Mouse (Mus musculus): Measurements from ENCODE around the gene Fbln2. TPM values are rescaled to one million over a fixed set of nuclear protein-coding genes. Genes with fewer than 3 reads are reported as not detected.

Fbln2 gene
- polyA plus RNA-seq, 1 experiment from 2014 or later: 126 TPM

GRCm38 (mm10) chr6:91192851-91193545 lies 19.3 kb upstream of the Fbln2 start:
- 73% methylated on average over 1 of the region's 1 CpGs for WGBS
- 0 out of 2 replicates have a peak, but pooled peaks cover 2% of the 10 kb centered on the region for H3K27me3 ChIP-seq
- no peak for ATAC-seq (ENCODE audit: insufficient number of reproducible peaks, insufficient read depth, low FRiP score, low TSS enrichment, low read depth)

GRCm38 (mm10) chr6:91198456-91198855 lies 13.8 kb upstream of the Fbln2 start:
- ATAC-seq (ENCODE audit: insufficient number of reproducible peaks, insufficient read depth, low FRiP score, low TSS enrichment, low read depth): peak; percentile 35; the same call in 1 of the 2 replicates
- Histone ChIP-seq H3K9me3 (no peaks in the 10 kb centered on the region), H3K4me3 (replicated peaks) (no peak overlapping the region), H3K4me1 (replicated peaks) (peaks cover 51% of the 10 kb centered on the region), H3K36me3 (no peaks in the 10 kb centered on the region), H3K27me3 (0 out of 2 replicates have a peak, but pooled peaks cover 3% of the 10 kb centered on the region), H3K27ac (peak overlapping the region; percentile 95), H3K4me2 (no peak overlapping the region), H3K9ac (replicated peaks) (no peak overlapping the region)
- WGBS: 58% methylated on average over 2 of the region's 2 CpGs

More at GRCm38 (mm10) chr6:91192851-91193545, 19.3 kb upstream of the Fbln2 start:
- Histone ChIP-seq H3K9ac (replicated peaks) (no peak overlapping the region), H3K27ac (no peak overlapping the region), H3K4me1 (replicated peaks) (0 out of 2 replicates have a peak, but pooled peaks cover 10% of the 10 kb centered on the region), H3K9me3 (no peaks in the 10 kb centered on the region), H3K36me3 (no peaks in the 10 kb centered on the region), H3K4me2 (no peak overlapping the region), H3K4me3 (replicated peaks) (no peak overlapping the region)

- peak overlapping the region; percentile 95 for H3K27ac ChIP-seq
- no peak overlapping the region for H3K4me3 ChIP-seq (replicated peaks)
- H3K4me1 ChIP-seq (replicated peaks): peaks cover 51% of the 10 kb centered on the region
- no peaks in the 10 kb centered on the region for H3K36me3 ChIP-seq
- WGBS: 16% methylated on average over 8 of the region's 8 CpGs
- ATAC-seq (ENCODE audit: insufficient number of reproducible peaks, insufficient read depth, low FRiP score, low TSS enrichment, low read depth): peak; percentile 76
- no peak overlapping the region for H3K4me2 ChIP-seq
- no peaks in the 10 kb centered on the region for H3K9me3 ChIP-seq
- 0 out of 2 replicates have a peak, but pooled peaks cover 3% of the 10 kb centered on the region for H3K27me3 ChIP-seq
- no peak overlapping the region for H3K9ac ChIP-seq (replicated peaks)
Measured at GRCm38 (mm10) chr6:91200429-91201188, 11.6 kb upstream of the Fbln2 start.

- Histone ChIP-seq H3K4me2 (no peak overlapping the region), H3K27me3 (0 out of 2 replicates have a peak, but pooled peaks cover 3% of the 10 kb centered on the region), H3K4me1 (replicated peaks) (peaks cover 47% of the 10 kb centered on the region), H3K27ac (peak overlapping the region; percentile 95), H3K36me3 (no peaks in the 10 kb centered on the region), H3K9ac (replicated peaks) (no peak overlapping the region), H3K9me3 (no peaks in the 10 kb centered on the region), H3K4me3 (replicated peaks) (no peak overlapping the region)
- 86% methylated on average over 8 of the region's 8 CpGs for WGBS
- no peak for ATAC-seq (ENCODE audit: insufficient number of reproducible peaks, insufficient read depth, low FRiP score, low TSS enrichment, low read depth)
Measured at GRCm38 (mm10) chr6:91201881-91202341, 10.3 kb upstream of the Fbln2 start.

GRCm38 (mm10) chr6:91202571-91202970 lies 9.7 kb upstream of the Fbln2 start:
- Histone ChIP-seq H3K9ac (replicated peaks) (no peak overlapping the region), H3K36me3 (no peaks in the 10 kb centered on the region), H3K4me2 (no peak overlapping the region), H3K27ac (no peak overlapping the region), H3K27me3 (0 out of 2 replicates have a peak, but pooled peaks cover 3% of the 10 kb centered on the region), H3K9me3 (no peaks in the 10 kb centered on the region), H3K4me3 (replicated peaks) (no peak overlapping the region), H3K4me1 (replicated peaks) (peaks cover 47% of the 10 kb centered on the region)
- 73% methylated on average over 4 of the region's 4 CpGs for WGBS
- ATAC-seq (ENCODE audit: insufficient number of reproducible peaks, insufficient read depth, low FRiP score, low TSS enrichment, low read depth): no peak

- H3K4me1 ChIP-seq (replicated peaks): peaks cover 40% of the 10 kb centered on the region
- no peak overlapping the region for H3K4me2 ChIP-seq
- no peaks in the 10 kb centered on the region for H3K36me3 ChIP-seq
- no peaks in the 10 kb centered on the region for H3K27me3 ChIP-seq
- 73% methylated on average over 3 of the region's 3 CpGs for WGBS
- H3K4me3 ChIP-seq (replicated peaks): no peak overlapping the region
- no peak overlapping the region for H3K9ac ChIP-seq (replicated peaks)
- H3K9me3 ChIP-seq: no peaks in the 10 kb centered on the region
- peak overlapping the region; percentile 60; the same call in 1 of the 2 replicates for H3K27ac ChIP-seq
- ATAC-seq (ENCODE audit: insufficient number of reproducible peaks, insufficient read depth, low FRiP score, low TSS enrichment, low read depth): no peak
Measured at GRCm38 (mm10) chr6:91205346-91205745, 6.9 kb upstream of the Fbln2 start.

- 75% methylated on average over 5 of the region's 5 CpGs for WGBS
- Histone ChIP-seq H3K27me3 (no peaks in the 10 kb centered on the region), H3K27ac (no peak overlapping the region), H3K4me2 (no peak overlapping the region), H3K4me1 (replicated peaks) (peaks cover 40% of the 10 kb centered on the region), H3K36me3 (no peaks in the 10 kb centered on the region), H3K9me3 (no peaks in the 10 kb centered on the region), H3K4me3 (replicated peaks) (no peak overlapping the region), H3K9ac (replicated peaks) (no peak overlapping the region)
- no peak for ATAC-seq (ENCODE audit: insufficient number of reproducible peaks, insufficient read depth, low FRiP score, low TSS enrichment, low read depth)
Measured at GRCm38 (mm10) chr6:91205791-91206190, 6.5 kb upstream of the Fbln2 start.

GRCm38 (mm10) chr6:91207491-91207890 lies 4.8 kb upstream of the Fbln2 start:
- ATAC-seq (ENCODE audit: insufficient number of reproducible peaks, insufficient read depth, low FRiP score, low TSS enrichment, low read depth): no peak

GRCm38 (mm10) chr6:91209780-91210179 lies 2.5 kb upstream of the Fbln2 start:
- ATAC-seq (ENCODE audit: insufficient number of reproducible peaks, insufficient read depth, low FRiP score, low TSS enrichment, low read depth): peak; percentile 17; the same call in 1 of the 2 replicates
- Histone ChIP-seq H3K9me3 (no peaks in the 10 kb centered on the region), H3K4me2 (no peak overlapping the region), H3K27me3 (0 out of 2 replicates have a peak, but pooled peaks cover 11% of the 10 kb centered on the region), H3K4me1 (replicated peaks) (peaks cover 48% of the 10 kb centered on the region), H3K4me3 (replicated peaks) (no peak overlapping the region), H3K27ac (peak overlapping the region; percentile 89), H3K36me3 (no peaks in the 10 kb centered on the region; the same call in 1 of the 2 replicates), H3K9ac (replicated peaks) (0 out of 2 replicates have a peak overlapping the region, but pooled peaks have one; percentile 4)
- 0% methylated on average over 2 of the region's 2 CpGs for WGBS

More at GRCm38 (mm10) chr6:91207491-91207890, 4.8 kb upstream of the Fbln2 start:
- Histone ChIP-seq H3K9ac (replicated peaks) (no peak overlapping the region), H3K4me1 (replicated peaks) (peaks cover 29% of the 10 kb centered on the region), H3K9me3 (no peaks in the 10 kb centered on the region), H3K36me3 (no peaks in the 10 kb centered on the region), H3K4me3 (replicated peaks) (no peak overlapping the region), H3K27ac (0 out of 2 replicates have a peak overlapping the region, but pooled peaks have one; percentile 23), H3K4me2 (no peak overlapping the region), H3K27me3 (0 out of 2 replicates have a peak, but pooled peaks cover 4% of the 10 kb centered on the region)
- 57% methylated on average over 3 of the region's 3 CpGs for WGBS

GRCm38 (mm10) chr6:91210852-91211251 lies 1.4 kb upstream of the Fbln2 start:
- H3K27me3 ChIP-seq: 0 out of 2 replicates have a peak, but pooled peaks cover 11% of the 10 kb centered on the region
- H3K4me2 ChIP-seq: no peak overlapping the region
- no peaks in the 10 kb centered on the region for H3K9me3 ChIP-seq
- H3K4me3 ChIP-seq (replicated peaks): no peak overlapping the region
- ATAC-seq (ENCODE audit: insufficient number of reproducible peaks, insufficient read depth, low FRiP score, low TSS enrichment, low read depth): no peak
- WGBS: 65% methylated on average over 3 of the region's 3 CpGs
- peak overlapping the region; percentile 89; the same call in 1 of the 2 replicates for H3K27ac ChIP-seq
- peaks cover 6% of the 10 kb centered on the region; the same call in 1 of the 2 replicates for H3K36me3 ChIP-seq
- no peak overlapping the region for H3K9ac ChIP-seq (replicated peaks)
- peaks cover 58% of the 10 kb centered on the region for H3K4me1 ChIP-seq (replicated peaks)

GRCm38 (mm10) chr6:91212571-91212970 lies 316 bp downstream of the Fbln2 start:
- Histone ChIP-seq H3K9ac (replicated peaks) (peak overlapping the region; percentile 76), H3K4me2 (peak overlapping the region; percentile 76), H3K9me3 (no peaks in the 10 kb centered on the region), H3K4me3 (replicated peaks) (peak overlapping the region; percentile 55), H3K4me1 (replicated peaks) (peaks cover 58% of the 10 kb centered on the region), H3K36me3 (peaks cover 6% of the 10 kb centered on the region; the same call in 1 of the 2 replicates), H3K27me3 (0 out of 2 replicates have a peak, but pooled peaks cover 11% of the 10 kb centered on the region), H3K27ac (peak overlapping the region; percentile 64; the same call in 1 of the 2 replicates)
- peak; percentile 83 for ATAC-seq (ENCODE audit: insufficient number of reproducible peaks, insufficient read depth, low FRiP score, low TSS enrichment, low read depth)
- WGBS: under 1% methylated on average over 29 of the region's 29 CpGs
